In genomic region chr2:54085430-54086087, GRCm38 (mm10) we compare ENCODE assay signal across 8 mouse cellular contexts. TPM values are rescaled to one million over a fixed set of nuclear protein-coding genes. Genes with fewer than 3 reads are reported as not detected.
DNase-seq lines count a peak whose midpoint lies in the region; ATAC-seq and TF ChIP-seq lines count a peak whose summit lies in the region.

Gene Rprm (minus strand): TSS chr2:54085552.

- peaks cover 4% of the 10 kb centered on the region; the same call in 1 of the 2 replicates for H3K4me1 ChIP-seq in forebrain, postnatal 0 days (ENCODE audit: insufficient read depth)
- H3K4me1 ChIP-seq in liver, embryonic 16.5 days (ENCODE audit: control insufficient read depth, low read depth, low read length) = no peaks in the 10 kb centered on the region

- peak within 1 kb of the TSS; percentile 86 for H3K4me2 ChIP-seq in forebrain, postnatal 0 days (ENCODE audit: low read depth)
- peak within 1 kb of the TSS; percentile 59 for H3K4me2 ChIP-seq in liver, embryonic 16.5 days (ENCODE audit: low read depth, low read length)

- DNase-seq in B cell, adult 2 months = peak; percentile 66 to 73
- DNase-seq in cerebellum, adult 11-12 months = peak; percentile 80
- DNase-seq in forebrain, postnatal 0 days = peak; percentile 96
- DNase-seq in heart, postnatal 25 days (ENCODE audit: low spot score) = peak; percentile 37
- DNase-seq in layer of hippocampus, adult 11-12 months (ENCODE audit: low spot score) = peak; percentile 89
- peak; percentile 97 for DNase-seq in testis, postnatal 10 days (ENCODE audit: low spot score)

- H3K4me3 ChIP-seq in forebrain, postnatal 0 days (ENCODE audit: low read depth, low read length) = peak within 1 kb of the TSS; percentile 62
- H3K4me3 ChIP-seq in liver, embryonic 16.5 days (ENCODE audit: low read depth, low read length) = peak within 1 kb of the TSS; percentile 43

- peak within 1 kb of the TSS; percentile 68 for H3K9ac ChIP-seq in forebrain, postnatal 0 days
- H3K9ac ChIP-seq in liver, embryonic 16.5 days (ENCODE audit: low read depth, low read length) = no peak within 1 kb of the TSS

- no peaks in the 10 kb centered on the region for H3K36me3 ChIP-seq in forebrain, postnatal 0 days (ENCODE audit: insufficient read depth)
- no peaks in the 10 kb centered on the region for H3K36me3 ChIP-seq in liver, embryonic 16.5 days (ENCODE audit: control insufficient read depth, insufficient read depth)

- intact Hi-C loops in heart, postnatal 25 days (cut with DNase I) = no loop called here

- TF ChIP-seq CTCF in forebrain, postnatal 0 days (IDR thresholded peaks at IDR 0.05; ENCODE audit: low read depth) = peak; percentile 98

- 5% methylated on average over 27 of the region's 27 CpGs for WGBS in forebrain, postnatal 0 days
- WGBS in liver, embryonic 16.5 days (ENCODE audit: insufficient replicate concordance) = 4% methylated on average over 27 of the region's 27 CpGs

- H3K27me3 ChIP-seq in forebrain, postnatal 0 days (ENCODE audit: insufficient read depth, low read length) = no peaks in the 10 kb centered on the region
- peaks cover 17% of the 10 kb centered on the region for H3K27me3 ChIP-seq in liver, embryonic 16.5 days (ENCODE audit: control insufficient read depth, insufficient read depth, low read depth, low read length)

- peak; percentile 93 for ATAC-seq in forebrain, postnatal 0 days
- ATAC-seq in liver, embryonic 16.5 days (ENCODE audit: low read depth) = peak; percentile 60
- 0 out of 2 replicates have a peak, but pooled peaks have one; percentile 39 for ATAC-seq in neutrophil, adult 5-6 weeks (ENCODE audit: extremely low read depth, insufficient number of reproducible peaks, low FRiP score, poor library complexity, severe bottlenecking)

- peak within 1 kb of the TSS; percentile 80 for H3K27ac ChIP-seq in forebrain, postnatal 0 days (ENCODE audit: low read depth, low read length)
- H3K27ac ChIP-seq in liver, embryonic 16.5 days (ENCODE audit: low read length) = no peak within 1 kb of the TSS

- no peaks in the 10 kb centered on the region for H3K9me3 ChIP-seq in forebrain, postnatal 0 days (ENCODE audit: low read length)
- no peaks in the 10 kb centered on the region for H3K9me3 ChIP-seq in liver, embryonic 16.5 days (replicated peaks; ENCODE audit: control insufficient read depth, low read length)

RNA-seq across cellular contexts. Expression of gene Rprm, which starts in this region (rescaled TPM):
- total RNA-seq in forebrain, postnatal 0 days (2014; rRNA removed) = 143 and 145 TPM in 2 replicates
- polyA plus RNA-seq in forebrain, postnatal 0 days (2015; fragmentation: Nextera tagmentation; extraction: Ambion mirVana) = 207 and 245 TPM in 2 replicates
- total RNA-seq in heart, postnatal 25 days (2021) = not detected
- 0.14 and 0.15 TPM in 2 replicates for polyA plus RNA-seq in liver, embryonic 16.5 days (2015; fragmentation: Nextera tagmentation; extraction: Ambion mirVana)
- not detected in 2 replicates for total RNA-seq in neutrophil, adult 5-6 weeks (2017)

Comparison
In these comparisons a context has a peak if more than half of its experiments do, and no peak if none do; other contexts are left out.
1. RNA of gene Rprm (total RNA-seq): 143 to 145 TPM in forebrain, postnatal 0 days; not detected in heart, postnatal 25 days and not detected in neutrophil, adult 5-6 weeks; every median in the first group is over 100 times any median in the second.
2. RNA of gene Rprm (polyA plus RNA-seq): 207 to 245 TPM in forebrain, postnatal 0 days; 0.14 to 0.15 TPM in liver, embryonic 16.5 days; every median in the first group is over 100 times any median in the second.
3. Peak in DNase-seq in heart, postnatal 25 days; RNA of the gene not detected or under 1 TPM.
4. Peak in ATAC-seq, H3K4me3 ChIP-seq and H3K4me2 ChIP-seq in liver, embryonic 16.5 days; RNA of the gene not detected or under 1 TPM.
5. Peak in ATAC-seq in neutrophil, adult 5-6 weeks; RNA of the gene not detected or under 1 TPM.
6. DNase-seq: peak in every context shown above with its lines; median percentile 97 in testis, postnatal 10 days; 96 in forebrain, postnatal 0 days; 89 in layer of hippocampus, adult 11-12 months; 80 in cerebellum, adult 11-12 months; 70 in B cell, adult 2 months; 37 in heart, postnatal 25 days.
7. ATAC-seq: peak in every context shown above with its lines; median percentile 93 in forebrain, postnatal 0 days; 60 in liver, embryonic 16.5 days; 39 in neutrophil, adult 5-6 weeks.